Mouse (Mus musculus) urinary bladder, adult 2 months (tissue): ENCODE measurements around the gene Snx8. TPM values are rescaled to one million over a fixed set of nuclear protein-coding genes. Genes with fewer than 3 reads are reported as not detected.
A peak's percentile ranks its signal among the peaks of the same experiment; 100 is the strongest.

Experiments used
- DNase-seq: peaks from one replicate; pipeline ENCODE4 v3.0.0; 2022; ENCODE audit warnings: low spot score
- polyA plus RNA-seq: library from polyadenylated mRNA; depleted of rRNA; stranded (reverse); fragments of >200 nt; gene quantifications from 2 replicates; pipeline ENCODE4 v1.2.3, GENCODE M21; 2012; rRNA removed

Snx8 gene
- 18.6 and 19.4 TPM in 2 replicates for polyA plus RNA-seq

DNA sequence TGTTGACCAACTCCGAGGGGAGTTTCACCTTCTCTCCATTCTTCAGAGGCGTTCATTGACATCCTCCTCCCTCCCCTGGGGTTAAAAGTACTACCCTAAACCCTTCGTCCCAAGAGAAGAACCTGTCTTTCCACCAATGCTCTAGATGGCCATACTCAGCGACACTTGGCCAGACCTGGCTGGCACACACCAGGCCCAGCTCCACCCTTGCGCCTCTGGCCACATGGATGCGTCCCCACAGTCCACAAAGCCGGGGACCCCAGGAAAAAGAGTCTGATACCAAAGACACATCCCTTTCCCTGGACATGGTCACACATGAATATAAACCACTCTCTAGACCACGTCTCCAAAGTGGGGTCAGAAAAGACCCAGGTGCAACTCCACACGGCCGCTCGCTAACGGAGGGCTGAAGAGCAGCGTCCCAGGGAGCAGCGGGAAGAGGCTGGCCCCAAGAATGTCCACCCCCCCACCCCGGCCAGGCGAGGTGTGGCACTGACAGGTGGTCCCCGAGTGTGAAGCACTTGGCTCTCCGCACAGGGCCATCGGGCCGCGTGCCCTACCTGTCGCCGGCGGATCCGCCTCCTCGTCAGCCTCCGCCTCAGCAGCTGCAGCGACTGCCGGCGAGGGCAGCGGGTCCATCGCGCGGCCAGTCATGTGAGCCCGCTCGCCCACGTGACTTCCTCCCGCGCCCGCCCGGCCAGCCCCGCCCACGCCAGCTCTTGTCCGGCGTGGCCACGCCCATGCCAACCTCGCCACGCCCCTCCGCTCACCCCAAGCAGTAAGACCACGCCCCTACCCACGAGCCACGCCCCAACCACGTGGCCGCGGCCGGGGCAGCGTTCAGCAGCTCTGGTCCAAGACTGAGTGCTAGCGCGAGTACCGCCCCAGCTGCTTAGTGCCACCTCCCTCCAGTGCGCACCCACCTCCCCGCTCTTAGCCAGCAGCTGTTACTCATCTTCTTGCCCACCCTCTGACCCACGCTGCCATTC lies at the start of gene Snx8:
Gene Snx8 (minus strand): TSS at position 675 of the 989 bp plus-strand sequence.
- DNase-seq, result peak; percentile 96

DNA sequence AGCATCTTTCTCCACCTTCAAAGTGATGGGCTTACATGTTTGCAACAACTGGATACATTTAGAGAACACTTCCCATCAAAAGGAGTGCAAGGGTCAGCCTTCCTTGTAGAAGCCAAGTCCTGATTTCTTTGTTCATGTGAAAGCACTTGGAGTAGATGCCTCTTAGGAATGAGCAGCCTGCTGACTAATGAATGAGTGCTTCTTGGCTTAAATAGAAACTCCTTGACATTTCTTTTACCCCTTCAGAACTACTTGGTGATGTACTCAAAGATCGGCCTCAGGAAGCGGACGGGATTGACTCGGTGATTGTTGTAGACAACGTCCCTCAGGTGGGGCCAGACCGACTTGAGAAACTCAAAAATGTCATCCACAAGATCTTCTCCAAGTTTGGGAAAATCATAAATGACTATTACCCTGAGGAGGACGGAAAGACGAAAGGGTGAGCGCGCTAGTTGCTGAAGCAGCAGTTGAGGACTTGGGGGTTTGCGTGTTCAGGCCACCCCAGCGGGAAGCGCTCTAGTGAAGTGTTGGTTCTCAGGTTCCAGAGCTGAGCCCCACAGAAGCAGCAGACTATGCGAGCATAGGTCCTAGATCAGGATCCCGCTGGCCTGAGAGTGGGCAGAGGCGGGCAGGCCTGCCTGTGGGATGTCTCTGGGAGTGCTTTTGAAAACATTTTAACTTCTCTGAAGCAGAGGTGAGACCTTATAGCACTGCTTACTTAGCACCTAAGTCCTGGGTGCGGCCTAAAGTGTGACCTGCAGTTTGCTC lies 36.1 kb upstream of the Snx8 start:
- DNase-seq, result no peak

DNA sequence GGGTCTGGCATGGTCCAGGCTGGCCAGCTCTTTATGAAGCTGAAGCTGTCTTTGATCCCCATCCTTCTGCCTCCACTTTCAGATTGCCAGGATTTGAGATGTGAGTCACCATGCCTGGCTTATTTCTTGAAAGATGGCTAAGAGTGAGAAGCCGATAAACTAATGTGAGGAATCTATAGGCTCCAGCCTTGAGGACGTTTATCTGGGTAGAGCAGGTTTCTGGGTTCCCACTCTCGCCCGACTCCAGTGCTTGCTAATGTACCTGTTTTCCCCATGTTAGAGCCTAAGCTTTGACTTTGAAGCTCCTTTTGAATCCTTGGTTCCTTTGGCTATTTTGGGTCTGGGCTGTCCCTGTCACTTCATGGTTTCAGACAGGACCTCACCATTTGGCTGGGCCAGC lies 31.6 kb upstream of the Snx8 start:
- DNase-seq, result no peak

DNA sequence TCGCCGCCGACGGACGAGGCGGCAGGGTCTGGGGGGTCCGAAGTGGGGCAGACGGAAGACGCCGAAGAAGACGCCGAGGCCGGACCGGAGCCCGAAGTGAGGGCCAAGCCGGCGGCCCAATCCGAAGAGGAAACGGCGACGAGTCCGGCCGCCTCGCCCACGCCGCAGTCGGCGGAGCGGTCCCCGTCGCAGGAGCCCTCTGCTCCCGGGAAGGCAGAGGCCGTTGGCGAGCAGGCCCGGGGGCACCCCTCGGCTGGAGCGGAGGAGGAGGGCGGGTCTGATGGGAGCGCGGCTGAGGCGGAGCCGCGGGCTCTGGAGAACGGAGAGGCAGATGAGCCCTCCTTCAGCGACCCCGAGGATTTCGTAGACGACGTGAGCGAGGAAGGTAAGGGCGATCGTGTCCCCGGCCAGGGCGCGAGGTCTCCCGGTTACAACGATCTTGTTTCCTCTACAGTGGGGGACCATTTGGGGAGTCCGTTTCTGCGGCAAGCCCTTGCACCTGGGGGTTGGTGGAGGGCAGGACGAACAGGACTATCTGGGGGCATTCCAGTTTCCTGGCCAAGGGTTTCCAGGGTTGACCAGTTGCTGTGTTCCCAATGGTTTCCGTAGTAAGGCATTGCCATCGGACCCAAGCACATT lies 30.5 kb upstream of the Snx8 start:
- no peak for DNase-seq

DNA sequence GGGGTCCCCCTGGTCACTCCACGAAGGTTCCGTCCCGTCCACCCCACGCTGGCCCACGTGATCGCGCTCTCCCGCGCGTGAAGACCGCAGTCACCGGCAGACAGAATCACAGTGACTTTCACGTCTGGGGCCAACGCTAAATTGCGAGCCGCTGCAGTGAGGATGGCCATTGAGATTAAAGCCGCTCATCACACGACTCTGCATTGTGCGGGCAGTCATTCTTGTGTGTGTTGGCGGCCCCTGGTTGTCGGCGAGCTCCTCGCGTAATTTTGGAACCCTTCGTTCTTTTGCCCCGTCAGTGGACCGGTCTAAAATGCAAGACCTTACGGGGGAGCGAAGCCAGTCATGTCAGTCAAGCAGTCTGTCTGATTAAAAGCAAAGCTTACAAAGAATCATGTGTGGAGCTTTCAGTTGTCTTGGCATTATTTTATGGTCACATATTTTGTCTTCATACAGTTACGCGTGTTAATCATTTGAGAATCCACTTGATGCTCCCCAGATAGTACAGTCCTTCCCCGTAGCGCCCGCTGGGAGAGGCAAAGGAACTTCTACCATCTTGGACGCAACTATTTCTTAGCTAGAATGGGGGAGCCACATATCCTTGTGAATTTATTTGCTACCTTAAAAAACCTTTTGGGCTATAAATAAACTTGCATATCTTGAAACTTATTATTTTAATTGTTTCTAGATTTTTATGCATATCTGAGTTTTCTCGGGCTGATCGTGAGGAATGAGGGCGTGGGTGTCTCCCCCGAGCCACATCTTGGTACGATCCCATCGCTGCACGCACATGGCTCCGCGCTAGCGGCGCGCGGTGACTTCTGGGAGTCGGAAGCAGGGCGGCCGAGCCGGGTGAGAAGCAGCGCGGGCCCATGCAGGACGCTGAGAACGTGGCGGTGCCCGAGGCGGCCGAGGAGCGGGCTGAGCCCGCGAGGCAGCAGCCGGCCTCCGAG lies 29.7 kb upstream of the Snx8 start, which contains the start of gene Eif3b:
Gene Eif3b (plus strand): TSS at position 840 of the 953 bp plus-strand sequence.
- DNase-seq, result peak; percentile 89

DNA sequence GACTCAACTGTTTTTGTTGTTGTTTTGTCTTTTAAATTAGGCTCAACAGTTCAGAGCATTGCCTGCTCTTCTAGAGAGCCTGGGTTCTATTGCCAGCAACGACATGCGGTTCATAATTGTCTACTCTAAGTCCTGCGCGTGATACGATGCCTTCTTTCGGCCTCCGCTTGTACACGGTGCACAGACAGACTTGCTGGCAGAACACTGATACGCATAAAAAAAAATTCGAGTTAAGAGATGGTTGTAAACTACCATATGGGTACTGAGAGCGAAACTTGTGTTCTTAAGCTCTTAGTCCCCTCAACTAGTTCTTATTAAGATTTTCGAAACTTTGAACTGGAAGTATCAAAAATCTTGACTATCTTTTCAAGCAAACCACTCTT lies 29.0 kb upstream of the Snx8 start:
- no peak for DNase-seq

DNA sequence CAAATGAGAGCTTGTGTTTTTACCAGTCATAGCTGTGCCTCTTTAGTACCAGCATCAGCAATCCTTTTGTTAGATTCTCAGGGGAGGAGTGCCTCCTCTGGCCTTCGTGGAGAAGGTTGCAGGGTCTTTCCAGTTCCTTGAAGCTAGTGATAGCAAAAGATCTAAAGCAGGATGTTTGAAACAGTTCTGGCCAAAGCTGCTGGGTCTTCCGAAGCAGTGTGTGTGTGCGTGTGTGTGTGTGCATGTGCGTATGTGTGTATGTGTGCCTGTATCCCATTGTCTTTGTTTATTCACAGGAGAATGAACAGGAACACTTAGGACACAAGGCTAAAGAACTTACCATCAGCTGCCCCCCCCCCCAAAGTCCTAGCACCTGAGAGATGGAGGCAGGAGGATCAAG lies 25.6 kb upstream of the Snx8 start:
- DNase-seq, result no peak

DNA sequence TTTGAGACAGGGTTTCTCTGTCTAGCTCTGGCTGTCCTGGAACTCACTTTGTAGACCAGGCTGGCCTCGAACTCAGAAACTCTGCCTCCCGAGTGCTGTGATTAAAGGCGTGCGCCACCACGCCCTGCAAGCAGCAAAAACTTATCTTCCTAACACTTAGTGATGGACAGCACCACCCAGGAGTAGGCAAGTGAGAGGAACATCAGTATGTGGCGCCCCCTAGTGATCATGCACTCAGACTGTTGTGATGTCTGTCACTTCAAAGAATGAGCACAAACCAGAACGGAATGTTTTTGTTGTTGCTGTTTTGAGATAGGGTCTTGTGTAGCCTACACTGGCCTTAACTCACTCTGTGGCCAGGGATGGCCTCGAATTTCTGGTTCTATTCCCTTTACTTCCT lies 22.3 kb upstream of the Snx8 start:
- peak; percentile 34 for DNase-seq

DNA sequence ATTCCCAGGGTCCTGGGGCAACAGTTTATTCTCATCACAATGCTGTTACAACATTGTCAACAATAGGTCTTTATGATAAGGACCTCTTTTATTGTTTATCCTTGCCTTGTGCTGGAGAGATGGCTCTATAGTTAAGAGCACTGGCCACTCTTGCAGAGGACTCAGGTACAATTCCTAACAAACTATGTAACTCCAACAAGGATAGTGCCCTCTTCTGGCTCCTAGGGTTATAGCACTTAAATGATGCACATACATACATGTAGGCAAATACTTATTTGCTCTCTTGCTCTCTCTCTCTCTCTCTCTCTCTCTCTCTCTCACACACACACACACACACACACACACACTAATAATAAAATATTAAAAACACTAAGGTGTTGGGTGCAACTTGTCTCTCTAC lies 19.7 kb upstream of the Snx8 start:
- DNase-seq, result no peak

DNA sequence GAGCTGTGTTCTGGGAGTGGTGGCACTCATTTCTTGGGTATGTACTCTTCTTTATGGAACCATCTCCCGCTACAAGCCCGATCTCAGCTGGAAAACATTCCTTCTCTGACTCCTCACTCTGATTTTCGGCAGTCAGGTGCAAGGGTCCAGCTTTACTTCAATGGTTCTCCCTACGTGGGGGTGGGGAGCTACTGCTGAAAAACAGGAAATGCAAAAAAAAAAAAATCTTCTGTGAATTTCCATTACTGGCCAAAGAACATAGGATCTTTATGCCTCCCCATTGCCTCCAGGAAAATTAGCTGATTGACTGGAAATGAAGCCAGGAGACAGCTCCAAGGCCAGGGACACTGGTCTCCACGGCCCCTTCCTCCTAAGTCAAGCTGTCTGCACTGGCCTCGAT lies 17.6 kb upstream of the Snx8 start:
- no peak for DNase-seq

DNA sequence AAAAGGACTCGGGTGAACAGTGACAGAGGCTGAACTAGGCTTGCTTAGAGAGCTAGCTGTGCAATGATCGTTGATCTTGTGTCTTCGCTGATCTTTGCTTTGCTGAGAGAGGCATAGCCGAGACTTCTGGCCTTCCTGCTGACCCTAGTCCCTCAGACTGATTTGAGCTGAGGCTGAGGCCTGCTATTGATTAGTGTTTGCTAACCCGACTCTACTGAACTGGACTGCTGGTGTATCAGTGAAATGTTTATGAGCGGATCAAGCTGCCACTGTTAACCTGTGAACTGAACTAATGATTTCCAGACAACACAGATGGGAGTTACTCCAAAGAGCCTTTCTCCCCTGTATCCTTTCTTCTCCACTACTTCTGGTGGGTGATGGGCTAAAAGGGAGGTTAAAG lies 16.1 kb upstream of the Snx8 start:
- DNase-seq, result no peak

DNA sequence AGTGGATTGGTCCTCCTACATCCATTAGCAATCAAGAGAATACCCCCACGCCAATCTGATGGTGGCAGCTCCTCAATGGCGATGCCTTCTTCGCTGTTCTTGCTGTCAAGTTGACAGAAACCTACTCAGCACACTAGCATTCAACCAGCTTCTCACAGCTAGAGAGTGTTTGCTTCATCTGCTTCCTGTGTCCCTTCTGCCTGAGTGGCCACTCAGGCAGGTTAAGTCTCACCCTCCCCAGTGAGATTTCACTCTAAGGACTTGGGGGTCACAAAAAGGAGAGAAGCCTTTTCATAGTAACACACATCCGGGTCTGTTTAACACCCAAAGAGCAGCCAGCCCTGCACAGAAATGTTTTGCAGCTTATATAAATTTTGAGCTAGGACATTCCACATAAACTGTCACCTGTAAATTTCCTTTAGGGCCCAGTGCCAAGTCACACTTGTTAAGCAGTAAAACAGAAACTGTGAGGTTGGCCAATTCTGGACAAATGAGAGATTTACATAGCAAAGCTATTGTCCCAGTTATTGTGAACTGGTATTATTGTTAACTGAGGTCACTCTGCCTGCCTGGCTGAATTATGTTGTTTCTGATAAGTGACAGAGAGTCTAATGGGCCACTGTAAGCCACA lies 13.7 kb upstream of the Snx8 start:
- DNase-seq, result no peak

DNA sequence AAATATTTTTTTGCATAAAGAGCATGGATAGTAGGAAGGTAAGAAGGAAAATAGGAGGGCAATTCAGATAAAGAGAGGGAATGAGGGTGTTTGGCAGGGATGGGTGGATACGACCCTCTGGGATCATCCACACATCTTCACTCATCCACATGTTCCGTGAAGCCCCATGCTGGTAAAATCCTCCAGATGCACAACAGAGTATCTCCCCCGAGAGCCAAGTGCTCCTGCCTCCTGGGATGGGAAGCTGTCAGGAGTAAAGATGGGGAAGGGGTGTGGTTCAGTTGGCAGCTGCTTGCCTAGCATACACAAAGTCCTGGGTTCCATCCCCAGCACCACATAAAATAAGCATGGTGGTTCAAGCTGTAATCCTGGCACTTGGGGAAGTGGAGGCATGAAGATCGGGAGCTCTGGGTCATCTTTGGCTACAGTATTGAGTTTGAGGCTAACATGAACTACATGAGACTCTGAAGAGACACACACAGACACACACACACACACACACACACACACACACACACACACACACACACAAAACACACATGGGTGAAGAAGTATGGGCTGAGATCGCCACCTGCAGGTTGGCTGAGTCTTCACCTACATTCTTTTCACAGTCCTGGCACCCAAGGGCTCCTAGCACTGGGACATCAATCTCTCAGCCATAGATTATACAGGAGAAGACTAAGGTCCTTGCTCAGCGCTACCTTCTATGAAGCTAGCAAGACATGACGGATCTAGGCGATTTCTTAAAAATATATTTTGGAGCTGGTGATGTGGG lies 7.3 kb upstream of the Snx8 start:
- DNase-seq, result no peak

DNA sequence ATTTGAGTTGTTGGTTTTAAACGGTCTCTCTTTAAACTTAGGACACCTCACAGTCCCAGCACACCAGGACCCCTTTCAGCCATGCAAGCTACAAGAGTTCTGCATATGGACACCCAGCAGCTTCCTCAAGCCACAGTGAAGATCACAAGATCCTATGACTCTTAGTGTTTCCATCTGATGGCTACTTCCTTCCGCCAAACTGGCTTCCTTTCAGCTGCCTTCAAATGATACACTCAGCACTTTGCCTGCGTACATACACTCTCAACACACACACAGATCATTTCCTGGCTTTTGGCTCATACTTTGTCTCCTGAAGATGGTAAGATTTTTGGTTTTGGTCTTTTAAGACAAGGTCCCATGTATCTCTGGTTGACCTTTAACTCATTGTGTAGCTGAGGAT lies 3.6 kb upstream of the Snx8 start:
- DNase-seq, result no peak

DNA sequence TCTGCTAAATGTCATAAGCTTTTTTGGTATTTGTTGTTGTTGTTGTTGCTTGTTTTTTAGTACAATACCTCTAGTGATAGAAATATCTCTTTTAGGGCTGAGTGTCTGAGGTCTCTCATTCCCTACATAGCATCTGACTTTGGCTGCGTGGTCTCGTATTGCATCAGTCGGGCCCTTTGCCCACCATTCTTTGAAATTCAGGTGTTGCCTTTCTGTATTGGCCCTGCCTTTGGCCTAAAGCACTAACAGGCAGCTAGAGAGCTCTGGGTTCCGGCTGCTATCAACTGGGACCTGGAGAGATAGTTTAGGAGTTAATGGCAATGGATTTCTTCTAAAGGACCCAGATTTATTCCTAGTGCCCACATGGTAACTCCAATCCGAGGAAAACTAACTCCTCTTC lies 2.9 kb upstream of the Snx8 start:
- DNase-seq, result no peak

DNA sequence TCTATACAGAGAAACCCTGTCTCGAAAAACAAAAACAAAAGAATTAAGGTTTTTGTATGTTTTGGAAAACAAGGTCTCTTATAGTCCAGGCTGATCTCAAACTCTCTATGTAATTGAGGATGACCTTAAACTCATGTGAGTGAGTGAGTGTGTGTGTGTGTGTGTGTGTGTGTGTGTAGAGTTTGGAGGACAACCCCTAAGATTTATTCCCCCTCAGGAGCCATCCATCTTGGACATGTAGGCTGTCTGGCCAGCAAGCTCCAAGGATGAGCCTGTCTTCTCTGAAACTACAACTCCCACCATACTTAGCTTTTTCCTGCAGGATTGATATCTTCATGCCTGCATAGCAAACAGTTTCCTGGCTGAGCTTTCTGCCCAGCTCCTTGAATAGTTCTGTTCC lies 2.4 kb upstream of the Snx8 start:
- no peak for DNase-seq

DNA sequence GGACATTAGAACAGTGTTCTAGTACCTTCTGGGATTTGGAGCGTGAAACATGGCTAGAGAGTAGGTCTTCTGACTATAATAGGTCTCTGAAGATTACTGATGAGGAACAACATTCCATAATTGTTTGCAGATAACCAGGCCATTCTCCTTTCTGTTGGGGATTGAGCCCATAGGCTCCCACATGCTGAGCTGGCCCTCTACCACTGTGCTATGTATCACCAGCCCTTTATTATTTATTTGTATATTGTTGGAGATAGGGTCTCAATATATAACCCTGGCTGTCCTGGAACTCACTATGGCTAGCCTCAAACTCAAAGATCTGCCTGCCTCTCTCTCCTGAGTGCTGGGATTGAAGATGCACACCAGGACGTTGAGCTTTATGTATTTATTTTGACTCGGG lies 585 bp upstream of the Snx8 start:
- DNase-seq, result no peak

DNA sequence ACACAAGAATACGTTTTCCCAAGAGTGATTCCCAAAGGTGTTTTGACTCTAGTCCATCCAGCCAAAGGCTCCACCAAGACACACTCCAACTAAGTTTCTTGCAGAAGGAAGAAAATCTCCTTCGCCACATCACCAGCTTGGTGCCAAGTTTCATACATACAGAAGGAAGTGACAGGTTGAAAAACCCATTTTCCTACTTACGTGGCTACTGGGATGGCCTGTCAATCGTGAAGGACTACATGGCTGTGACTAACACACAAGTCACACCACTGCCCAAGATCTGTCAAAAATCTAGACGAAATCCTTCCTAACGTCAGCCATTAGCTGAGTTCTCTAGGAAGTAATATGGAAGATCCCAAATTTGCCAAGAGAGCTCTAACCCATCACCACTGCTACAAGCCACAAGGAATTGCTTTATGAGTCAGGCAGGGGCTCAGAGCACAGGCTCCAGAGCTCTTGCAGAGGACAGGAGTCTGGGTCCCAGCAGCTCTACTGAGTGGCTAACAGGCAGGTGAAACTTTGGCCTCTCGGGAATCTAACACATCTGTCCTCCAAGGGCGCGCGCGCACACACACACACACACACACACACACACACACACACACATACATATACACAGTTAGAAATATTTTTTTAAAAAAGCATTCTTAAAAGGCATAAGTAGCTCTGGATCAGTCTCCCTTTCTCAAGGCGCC lies 1.1 kb downstream of the Snx8 start:
- DNase-seq, result no peak

DNA sequence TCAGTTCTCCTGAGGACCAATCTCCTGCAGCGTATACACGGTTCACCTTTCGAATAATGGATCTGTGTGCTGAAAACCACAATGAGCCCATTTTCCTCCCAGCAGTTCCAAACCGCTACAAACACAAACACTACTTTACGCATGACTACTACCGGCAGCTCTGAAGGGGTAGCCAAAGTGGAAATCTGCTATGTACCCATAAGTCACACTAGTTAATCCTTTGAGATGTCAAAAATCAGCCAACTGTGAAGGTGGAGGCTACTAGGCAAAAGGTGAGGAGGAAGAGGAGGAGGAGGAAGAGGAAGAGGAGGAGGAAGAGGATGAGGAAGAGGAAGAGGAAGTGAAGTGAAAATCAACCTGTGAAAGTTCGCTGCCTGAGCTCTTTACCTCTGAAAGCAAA lies 1.8 kb downstream of the Snx8 start:
- no peak for DNase-seq
